Mouse (Mus musculus) testis, postnatal 10 days (tissue): Measurements from ENCODE around the gene Hist1h2be.
"Not testable (repeated sequence)": the region's sequence is repeated elsewhere in the genome, so short reads cannot be mapped to it uniquely, and the experiment has no call there.

Source experiments
- DNase-seq: peaks from one replicate; pipeline ENCODE4 v3.0.0; 2021; ENCODE audit warnings: low spot score

Gene Hist1h2be

DNA sequence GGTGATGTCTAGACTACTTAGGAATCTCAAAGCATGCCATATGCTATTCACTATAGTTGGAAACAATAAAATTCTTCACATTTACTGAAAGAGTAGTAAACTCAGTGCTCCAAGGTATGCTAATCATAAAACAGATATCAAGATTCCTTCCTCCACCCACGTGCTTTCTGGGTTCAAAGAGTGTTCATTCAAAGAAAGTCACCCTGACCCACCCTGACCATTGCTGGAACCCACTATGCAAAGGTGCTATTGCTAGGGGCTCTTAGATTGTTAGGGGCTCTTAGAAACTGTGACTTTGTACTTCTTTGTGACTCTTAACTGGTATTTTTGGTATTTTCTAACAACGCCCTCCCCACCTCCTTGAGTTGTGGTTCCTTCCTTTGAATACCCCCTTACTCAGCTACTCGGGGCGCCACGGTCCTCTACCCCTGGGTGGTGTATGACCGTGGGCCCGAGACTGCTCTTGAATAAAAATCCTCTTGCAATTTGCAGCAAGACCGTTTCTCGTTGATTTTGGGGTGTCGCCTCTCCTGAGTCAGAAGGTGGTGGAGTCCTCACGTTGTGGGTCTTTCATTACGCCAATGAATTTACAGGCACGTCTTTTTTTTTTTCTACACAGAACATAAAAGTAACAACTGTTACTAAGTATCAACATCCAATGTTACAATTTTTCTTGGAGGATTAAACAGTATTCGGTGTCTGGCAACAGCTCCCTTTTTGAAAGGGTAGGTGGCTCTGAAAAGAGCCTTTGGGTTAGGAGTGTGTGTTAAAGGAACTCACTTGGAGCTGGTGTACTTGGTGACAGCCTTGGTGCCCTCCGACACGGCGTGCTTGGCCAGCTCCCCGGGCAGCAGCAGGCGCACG is 47.7 kb downstream of the Hist1h2be start:
- not testable (repeated sequence) for DNase-seq

DNA sequence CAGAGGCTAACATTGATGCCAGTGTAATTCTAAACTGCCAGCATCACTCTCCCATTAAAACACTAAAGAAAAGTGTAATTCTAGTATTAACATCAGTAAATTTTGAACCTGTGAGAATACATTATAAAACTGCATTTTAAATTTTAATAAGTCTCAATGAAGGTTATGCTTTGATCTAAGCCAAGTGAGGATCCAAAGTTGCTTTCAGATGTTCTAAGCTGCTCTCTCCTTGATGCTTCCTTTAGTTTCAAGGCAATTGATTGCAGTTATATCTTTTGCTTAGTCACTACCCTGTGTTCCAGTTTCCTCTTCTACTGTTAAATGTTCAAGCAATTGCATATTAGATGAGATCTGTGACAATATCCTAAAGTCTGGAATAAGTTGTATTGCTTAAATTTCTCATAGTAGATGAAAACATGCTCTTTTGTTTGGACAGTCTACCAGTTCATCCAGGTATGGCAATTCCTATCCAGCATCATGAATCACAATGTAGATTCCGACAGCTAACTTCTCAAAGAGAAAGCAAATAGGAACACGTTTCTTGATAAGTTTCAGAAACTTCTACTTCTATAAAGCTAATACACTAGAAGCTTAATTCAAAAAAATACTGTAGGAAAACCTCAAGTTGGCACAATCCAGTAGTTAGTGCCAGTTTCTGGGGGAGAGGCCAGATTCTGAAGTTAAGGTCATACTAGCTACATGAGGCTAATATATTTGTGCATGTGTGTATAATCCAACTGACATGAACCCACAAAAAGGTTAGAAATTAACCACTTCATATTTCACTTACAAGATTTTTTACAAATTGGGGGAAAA is 48.5 kb downstream of the Hist1h2be start:
- DNase-seq = no peak

DNA sequence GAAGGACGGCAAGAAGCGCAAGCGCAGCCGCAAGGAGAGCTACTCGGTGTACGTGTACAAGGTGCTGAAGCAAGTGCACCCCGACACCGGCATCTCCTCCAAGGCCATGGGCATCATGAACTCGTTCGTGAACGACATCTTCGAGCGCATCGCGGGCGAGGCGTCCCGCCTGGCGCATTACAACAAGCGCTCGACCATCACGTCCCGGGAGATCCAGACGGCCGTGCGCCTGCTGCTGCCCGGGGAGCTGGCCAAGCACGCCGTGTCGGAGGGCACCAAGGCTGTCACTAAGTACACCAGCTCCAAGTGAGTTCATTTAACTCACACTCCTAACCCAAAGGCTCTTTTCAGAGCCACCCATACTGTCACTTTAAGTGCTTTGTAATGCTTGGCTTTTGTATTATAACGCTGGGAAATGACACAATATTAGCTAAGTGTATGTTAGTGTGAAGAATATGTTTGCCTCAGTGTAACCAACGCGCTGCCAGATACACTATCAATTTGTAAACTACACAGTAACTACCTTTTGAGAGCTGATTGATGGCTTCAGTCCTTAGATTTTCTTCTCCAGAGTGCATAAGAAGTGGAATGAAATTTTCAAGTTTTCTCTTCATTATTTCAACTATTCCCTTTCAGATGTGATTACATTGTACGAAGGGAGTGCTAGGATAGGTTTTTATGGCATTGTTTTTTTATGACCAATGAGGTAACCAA is 49.3 kb downstream of the Hist1h2be start:
- DNase-seq = not testable (repeated sequence)

DNA sequence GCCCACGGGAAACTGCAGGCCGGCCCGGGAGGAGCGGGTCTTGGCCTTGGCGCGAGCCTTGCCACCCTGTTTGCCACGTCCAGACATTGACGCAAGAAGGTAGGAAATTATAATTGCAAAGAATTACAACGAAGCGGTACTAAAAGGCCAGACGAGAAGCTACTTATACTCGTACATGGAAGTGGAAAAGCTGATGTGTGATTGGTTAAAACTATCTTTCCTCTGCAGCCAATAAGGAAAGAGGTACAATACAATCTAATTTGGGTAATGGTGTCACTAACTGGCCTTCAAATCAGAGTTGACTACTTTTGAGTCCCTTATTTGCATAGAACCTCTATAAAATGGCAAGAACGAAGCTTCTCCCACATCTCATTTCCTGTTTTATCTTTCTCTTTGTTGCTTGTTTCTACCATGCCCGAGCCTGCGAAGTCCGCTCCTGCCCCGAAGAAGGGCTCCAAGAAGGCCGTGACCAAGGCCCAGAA is 49.9 kb downstream of the Hist1h2be start, which contains the start of the genes Hist1h2ae and Hist1h2bg:
Gene Hist1h2ae (minus strand): TSS at position 199 of the 482 bp plus-strand sequence.
Gene Hist1h2bg (plus strand): TSS at position 375 of the 482 bp plus-strand sequence.
- DNase-seq = peak; percentile 58

DNA sequence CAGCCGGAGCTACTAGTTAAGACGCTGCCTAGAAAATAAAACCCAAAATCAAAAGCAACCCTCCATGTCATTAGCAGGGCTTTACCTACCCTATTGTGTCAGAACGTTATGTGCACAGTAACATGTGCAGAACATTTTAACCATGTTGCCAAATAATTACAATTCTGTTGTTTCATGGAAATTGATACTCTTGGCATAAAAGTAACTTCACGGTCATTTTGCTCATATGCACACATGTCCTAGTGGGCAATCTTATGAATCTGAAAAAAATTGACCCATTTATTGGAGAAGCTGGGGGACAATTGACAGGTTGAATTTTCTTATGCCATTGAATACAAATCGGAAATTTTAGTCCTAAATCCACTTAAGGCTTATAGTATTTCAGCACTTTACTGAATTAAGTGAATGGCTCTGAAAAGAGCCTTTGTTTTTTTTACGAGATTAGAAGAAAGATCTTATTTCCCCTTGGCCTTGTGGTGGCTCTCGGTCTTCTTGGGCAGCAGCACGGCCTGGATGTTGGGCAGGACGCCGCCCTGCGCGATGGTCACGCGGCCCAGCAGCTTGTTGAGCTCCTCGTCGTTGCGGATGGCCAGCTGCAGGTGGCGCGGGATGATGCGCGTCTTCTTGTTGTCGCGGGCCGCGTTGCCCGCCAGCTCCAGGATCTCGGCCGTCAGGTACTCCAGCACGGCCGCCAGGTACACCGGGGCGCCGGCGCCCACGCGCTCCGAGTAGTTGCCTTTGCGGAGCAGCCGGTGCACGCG is 50.5 kb downstream of the Hist1h2be start:
- DNase-seq = not testable (repeated sequence)

DNA sequence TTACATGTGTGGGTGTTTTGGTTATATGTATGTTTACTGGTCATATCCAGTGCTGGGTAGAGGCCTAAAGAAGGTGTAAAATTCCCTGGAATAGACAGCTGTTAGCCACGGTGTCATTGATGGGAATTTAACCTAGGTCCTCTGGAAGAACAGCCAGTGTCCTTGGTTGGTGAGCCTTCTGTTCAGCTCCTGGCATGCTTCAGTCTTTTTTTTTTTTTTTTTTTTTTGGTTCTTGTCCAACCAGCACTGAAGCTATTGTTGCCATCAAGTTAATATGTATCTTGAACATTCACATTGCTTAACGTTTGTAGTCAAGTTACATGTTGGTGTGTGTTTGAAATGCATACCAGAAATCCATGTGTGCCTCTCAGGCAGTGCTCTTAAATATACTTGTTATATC is 56.4 kb downstream of the Hist1h2be start:
- no peak for DNase-seq

DNA sequence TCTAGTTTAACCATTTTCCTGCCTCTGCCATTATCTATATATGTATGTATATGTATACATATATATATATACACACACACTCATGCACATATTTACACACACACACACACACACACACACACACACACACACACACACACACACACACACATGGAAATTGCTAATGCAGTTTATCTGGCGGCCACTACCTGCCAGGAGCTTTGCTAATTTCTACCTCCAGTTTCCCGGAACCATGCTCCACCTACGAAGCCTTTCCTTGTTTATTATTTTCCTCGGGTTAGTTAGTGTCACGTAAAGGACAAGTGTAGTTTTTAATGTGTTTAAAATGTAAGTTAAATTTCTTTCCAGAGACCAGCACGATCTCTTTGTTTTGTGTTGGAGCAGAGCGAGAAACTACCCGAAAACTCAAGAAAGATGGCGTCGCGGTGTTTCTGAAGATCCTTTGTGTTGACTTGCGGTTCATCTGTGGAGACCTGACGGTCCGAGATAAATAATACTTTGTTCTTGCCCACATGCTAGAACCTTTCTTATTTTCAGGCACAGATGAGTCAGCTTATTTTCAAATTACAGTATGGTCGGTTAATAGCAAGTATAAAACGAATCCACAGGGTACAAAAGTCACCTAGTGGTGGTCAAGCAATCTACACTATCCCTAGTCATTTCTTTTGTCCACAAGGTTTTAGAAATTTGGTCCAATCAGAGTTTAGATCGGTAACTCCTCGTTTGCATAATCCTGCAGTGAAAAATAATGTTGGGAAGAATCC is 58.0 kb downstream of the Hist1h2be start:
- DNase-seq = no peak

DNA sequence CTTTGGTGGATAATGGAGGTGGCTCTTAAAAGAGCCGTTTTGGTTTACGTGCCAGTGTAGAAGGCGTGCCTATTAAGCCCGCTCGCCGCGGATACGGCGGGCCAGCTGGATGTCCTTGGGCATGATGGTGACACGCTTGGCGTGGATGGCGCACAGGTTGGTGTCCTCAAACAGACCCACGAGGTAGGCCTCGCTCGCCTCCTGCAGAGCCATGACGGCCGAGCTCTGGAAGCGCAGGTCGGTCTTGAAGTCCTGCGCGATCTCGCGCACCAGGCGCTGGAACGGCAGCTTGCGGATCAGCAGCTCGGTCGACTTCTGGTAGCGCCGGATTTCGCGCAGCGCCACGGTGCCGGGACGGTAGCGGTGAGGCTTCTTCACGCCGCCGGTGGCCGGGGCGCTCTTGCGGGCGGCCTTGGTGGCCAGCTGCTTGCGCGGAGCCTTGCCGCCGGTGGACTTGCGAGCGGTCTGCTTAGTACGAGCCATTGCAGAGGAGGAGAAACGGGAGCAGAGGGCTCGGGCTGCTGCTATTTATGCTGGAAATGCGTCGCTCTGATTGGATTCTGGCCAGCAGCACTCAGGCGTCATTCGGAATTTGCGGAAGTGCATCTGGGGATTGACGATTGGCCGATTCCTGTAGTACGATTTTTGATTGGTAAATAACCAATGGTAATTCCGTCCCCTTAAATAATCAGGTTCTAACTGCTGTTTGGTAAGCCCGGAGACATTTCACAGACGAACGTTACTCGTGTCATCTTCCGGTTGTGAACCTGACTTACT is 58.9 kb downstream of the Hist1h2be start, which contains the start of gene Hist1h3e:
Gene Hist1h3e (minus strand): TSS at position 487 of the 777 bp plus-strand sequence.
- peak; percentile 92 for DNase-seq

DNA sequence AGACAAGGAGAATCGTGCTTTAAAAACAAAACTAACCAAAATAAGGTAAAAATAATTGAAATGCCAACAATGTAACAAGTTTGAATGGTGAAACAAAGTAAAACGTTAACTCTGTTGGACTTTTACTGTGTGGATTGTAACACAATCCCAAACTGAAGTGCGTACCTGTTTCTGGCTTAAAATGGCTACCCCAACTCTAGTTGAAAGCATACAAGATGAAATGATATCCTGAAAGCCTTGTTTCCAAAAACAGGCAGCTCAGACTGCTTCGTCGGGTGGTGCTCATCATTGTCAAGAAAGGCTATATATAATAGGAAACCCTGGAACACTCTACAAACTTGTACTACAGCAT is 59.4 kb downstream of the Hist1h2be start:
- not testable (repeated sequence) for DNase-seq

DNA sequence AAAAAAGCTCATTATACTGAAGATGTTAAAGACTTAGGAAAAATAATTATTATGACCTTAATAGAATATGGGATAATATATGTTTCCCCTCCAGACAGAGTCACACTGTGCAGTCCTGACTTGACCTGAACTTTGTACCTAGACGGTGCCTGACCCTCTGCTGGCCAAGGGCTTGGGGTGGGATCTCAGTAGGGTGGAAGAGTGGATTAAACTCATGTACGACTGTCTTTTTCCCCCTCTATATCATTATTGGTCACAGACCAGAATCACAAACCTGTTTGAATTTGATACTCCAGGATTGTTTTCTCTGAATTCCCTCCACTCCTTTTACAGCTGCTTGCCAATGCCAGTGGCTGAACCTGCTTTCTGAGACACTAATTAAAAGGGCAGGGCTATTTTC is 60.2 kb downstream of the Hist1h2be start:
- not testable (repeated sequence) for DNase-seq

DNA sequence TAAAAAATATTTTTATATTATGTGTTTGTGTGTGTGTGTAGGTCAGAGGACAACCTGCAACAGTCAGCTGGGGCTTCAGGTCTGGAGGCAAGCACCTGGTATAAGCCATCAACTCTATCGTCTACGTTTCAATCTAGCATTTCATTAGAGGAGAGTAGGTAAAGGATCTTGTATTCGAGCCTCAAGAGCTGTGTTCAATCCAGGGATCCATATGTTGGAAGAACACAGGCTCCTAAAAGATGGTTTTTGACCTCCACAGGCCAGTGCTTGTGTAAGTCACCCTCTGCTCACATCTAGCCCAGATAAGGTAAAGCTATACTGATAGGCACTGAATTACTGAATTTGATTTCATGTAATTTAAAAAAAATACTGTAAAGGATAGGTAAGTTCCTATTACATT is 64.0 kb downstream of the Hist1h2be start:
- no peak for DNase-seq

DNA sequence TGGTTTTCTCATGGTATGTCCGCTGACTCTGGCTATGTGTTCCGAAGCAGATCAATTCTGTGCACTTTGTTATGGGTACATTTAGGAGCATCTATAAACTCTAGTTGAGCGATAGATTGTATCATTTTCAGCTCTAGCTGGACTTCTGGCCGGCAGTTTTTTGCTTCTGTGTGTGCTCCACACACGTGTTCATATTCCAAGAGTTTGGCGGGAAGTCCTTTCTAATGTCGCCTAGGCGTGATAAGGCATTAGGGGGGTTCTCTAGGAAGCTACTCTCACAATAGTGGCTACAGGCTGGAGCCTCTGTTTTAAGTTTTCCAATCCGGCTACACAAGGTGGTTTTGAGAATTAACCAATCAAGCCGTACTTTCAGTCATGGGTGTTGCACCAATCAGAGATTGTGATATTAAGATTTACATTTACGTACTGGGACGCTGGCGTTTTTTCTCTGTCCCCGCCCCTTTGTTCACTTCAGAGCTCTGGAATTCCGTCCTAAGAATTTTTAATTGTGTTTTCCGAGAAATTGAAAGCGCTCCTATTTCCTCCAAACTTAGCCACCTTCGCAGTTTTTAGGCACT is 65.0 kb downstream of the Hist1h2be start:
- DNase-seq = peak; percentile 54

DNA sequence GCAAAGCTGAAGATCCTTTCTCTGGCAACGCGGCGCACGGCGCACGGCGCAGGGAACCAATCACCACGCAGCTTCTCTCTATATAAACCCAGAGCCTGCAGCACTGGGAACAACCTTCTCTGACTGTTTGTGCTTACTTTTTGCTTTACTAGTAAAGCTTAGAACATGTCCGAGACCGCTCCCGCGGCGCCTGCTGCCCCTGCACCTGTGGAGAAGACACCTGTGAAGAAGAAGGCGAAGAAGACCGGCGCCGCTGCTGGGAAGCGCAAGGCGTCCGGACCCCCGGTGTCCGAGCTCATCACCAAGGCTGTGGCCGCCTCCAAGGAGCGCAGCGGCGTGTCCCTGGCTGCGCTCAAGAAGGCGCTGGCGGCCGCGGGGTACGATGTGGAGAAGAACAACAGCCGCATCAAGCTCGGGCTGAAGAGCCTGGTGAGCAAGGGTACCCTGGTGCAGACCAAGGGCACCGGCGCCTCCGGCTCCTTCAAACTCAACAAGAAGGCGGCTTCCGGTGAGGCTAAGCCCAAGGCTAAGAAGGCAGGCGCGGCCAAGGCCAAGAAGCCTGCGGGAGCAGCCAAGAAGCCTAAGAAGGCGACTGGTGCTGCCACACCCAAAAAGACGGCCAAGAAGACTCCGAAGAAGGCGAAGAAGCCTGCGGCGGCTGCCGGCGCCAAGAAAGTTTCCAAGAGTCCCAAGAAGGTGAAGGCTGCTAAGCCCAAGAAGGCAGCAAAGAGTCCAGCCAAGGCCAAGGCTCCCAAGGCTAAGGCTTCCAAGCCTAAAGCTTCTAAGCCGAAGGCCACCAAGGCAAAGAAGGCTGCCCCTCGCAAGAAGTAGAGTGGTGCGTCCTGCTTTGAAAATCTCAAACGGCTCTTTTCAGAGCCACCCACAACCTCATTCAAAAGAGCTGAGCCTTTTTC is 65.7 kb downstream of the Hist1h2be start:
- peak; percentile 76 for DNase-seq

DNA sequence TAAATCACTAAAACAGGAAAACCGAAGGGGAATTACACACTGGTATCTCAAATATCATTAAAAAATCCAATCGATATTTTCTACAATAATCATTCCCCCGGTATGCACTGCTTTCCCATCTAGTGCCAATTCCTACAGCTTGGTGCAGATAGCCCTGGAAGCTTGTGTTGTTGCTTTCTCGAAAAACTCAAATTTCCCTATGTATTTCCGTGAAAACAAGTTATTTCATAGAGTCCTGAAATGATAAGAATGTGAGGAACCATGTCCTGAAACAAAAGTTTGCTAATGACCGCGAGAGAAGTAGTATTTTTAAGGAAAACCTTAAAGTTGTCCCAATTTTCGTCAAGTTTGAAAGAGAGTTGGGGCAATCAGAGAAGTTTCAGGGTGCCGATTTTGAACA is 66.5 kb downstream of the Hist1h2be start:
- DNase-seq = no peak

DNA sequence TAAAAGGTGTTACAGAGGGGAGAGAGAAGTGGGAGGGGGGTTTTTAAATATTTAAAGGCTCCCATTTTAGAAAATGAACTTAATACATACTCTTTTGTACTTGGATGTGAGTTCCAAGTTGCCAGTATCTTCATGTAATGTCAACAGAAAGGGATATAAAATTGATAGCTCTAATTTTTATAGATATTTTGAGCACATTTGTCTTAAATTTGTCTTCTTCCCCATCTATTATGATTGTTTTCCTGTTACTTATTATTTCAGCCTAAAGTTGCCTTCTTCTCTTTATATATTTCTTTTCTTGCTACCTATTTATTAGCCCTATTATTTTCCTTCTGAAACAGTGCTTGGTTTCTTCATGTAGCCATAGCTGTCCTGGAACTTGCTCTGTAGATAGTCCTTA is 68.0 kb downstream of the Hist1h2be start, which contains the start of gene Hist1h1d:
Gene Hist1h1d (plus strand): TSS at position 301 of the 400 bp plus-strand sequence.
- DNase-seq = no peak

DNA sequence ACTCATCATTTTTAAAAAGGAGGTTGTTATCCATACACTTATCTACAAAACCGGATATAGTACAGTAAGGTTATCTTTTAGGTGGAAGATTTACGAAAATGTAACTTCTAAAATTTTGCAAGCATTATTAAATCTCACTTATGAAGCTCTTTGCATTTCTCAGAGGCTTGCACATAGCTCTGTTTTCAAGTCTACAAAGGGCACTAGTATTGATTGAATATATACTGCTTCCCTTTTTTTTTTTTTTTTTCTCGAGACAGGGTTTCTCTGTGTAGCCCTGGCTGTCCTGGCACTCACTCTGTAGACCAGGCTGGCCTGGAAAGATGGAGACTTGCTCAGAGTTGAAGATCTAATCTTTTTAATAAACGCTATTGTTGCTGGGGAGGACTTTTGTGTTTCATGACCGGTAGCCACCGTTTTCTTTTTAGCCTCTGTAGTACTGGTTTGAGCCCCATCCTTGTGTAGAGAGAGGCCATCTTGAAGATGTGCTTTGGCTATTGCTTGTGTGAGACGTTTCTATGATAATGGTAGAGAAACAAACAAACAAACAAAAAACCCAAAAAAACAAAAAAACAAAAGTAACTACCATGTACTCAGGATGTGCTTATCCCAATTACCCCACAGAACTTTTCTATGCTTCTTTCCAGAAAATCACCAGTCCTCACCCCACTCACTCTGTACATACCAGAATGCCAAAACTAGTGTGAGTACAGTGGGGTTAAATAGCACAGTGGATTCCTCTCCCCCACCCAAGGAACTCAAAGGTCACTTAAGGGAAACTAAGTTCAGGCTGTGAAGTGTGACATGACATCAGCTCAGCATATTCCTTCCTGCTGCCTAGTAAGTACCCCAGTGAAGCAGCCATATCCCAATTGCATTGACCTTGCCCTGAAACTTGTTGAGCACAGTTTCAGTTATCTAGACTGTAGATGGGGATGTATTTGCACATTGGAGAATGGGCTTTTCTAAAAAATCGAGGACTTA is 68.7 kb downstream of the Hist1h2be start:
- no peak for DNase-seq
